Mouse (Mus musculus): ENCODE data around the gene Mpc1.
A peak's percentile ranks its signal among the peaks of the same experiment; 100 is the strongest.
"Not testable (repeated sequence)": the region's sequence is repeated elsewhere in the genome, so short reads cannot be mapped to it uniquely, and the experiment has no call there.

Mpc1 gene

DNA sequence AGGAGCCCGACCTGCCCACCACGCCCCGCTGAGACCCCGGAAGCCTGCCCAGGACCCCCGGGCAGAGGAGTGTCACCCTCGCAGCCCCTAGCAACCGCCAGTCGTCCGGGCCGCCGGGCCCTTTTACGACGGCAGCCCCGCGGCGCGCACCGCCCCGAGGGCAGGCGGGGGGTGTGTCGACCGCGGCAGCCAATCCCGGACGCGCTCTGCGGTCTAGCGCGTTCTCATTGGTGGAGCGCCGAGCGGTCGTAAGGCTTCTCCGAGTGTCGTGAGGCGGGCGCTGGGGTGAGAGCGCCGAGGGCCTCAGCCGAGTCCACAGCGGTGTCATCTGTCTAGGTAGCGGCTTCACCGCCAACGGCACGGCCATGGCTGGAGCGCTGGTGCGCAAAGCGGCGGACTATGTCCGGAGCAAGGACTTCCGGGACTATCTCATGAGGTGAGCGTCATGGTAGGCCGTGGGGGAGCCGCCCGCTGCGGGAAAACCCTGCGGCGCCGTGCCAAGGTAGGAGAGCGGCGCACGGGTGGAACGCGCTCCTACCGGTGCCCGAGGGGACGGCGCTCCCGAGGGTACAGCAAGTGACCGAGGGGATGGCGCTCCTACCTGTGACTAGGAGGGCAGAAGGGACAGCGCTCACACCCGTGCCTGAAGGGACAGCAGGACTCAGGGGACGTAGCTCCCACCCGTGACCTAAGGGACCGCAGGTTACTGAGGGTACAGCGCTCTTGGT lies 986 bp downstream of the Mpc1 start:
- DNase-seq, result peak; percentile 97

GRCm38 (mm10) chr17:8284254-8284661 lies 1.6 kb downstream of the Mpc1 start:
- peak; percentile 64 for DNase-seq

DNA sequence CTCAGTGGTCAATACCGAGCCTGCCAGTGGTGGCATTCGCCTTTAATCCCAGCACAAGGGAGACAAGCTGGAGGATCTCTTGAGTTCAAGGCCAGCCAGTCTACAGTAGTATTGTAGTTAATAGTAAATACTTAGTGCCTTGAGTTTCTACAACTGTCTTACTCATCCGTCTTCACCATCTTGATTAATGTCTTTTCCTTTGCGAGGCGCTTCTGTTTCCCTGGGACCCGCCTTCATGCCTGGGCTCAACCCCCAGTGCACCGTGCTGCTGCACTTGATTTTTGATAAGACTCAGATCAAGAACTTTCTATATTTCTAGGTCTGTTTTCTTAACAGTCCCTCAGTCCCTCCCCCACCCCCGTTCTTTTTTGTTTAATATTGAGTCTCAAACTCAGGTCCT lies 2.4 kb downstream of the Mpc1 start:
- DNase-seq, result no peak

GRCm38 (mm10) chr17:8286987-8287386 lies 4.3 kb downstream of the Mpc1 start:
- no peak for DNase-seq

DNA sequence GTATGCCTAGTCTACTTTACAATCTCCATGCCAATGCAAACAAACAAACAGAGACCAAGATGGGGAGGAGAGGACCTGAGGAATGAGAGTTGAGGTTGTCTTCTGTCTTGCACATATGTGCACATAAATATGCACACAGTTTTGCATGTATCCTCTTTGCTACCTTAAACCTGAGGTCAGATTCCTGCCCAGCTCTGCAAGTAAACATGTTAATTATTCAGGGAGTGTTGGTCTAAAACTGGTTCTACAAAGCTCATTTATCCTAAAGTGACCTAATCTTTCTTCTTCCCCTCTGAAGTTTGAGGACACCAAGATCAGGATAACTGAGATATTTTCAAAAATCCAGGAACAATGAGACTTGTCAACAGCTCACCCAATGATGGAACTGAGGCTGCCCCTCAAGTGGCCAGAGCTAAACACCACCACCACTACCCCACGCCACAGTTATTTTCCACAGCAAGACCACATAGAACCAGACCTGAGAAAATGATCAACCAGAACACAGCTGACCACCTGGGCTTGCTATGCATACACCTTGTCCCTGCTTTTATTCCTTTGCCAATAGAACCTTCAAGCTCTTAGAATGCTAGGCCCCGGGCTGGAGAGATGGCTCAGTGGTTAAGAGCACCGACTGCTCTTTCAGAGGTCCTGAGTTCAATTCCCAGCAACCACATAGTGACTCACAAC lies 7.4 kb downstream of the Mpc1 start:
- peak; percentile 26 for DNase-seq

DNA sequence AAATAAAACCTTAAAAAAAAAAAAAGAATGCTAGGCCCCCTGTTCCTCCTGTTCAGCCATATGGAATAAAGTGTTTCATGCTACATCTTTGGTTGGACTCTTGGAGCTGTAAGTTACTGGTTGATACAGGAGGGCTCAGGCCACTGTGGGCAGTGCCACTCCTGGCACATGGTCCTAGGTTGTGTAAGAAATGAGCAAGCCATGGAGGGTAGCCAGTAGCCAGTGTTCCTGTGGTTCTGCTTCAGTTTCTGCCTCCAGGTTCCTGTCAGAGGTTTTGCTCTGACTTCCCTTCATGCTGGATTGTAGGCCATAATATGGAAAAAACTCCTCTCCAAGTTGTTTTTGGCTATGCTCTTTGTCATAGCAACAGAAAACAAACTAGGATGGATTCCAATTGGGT lies 8.0 kb downstream of the Mpc1 start:
- no peak for DNase-seq

- no peak for DNase-seq
Measured at GRCm38 (mm10) chr17:8295825-8296224, 13.1 kb downstream of the Mpc1 start.

- DNase-seq, result no peak
Measured at GRCm38 (mm10) chr17:8296313-8296844, 13.7 kb downstream of the Mpc1 start.

GRCm38 (mm10) chr17:8297746-8298145 lies 15.0 kb downstream of the Mpc1 start:
- no peak for DNase-seq

DNA sequence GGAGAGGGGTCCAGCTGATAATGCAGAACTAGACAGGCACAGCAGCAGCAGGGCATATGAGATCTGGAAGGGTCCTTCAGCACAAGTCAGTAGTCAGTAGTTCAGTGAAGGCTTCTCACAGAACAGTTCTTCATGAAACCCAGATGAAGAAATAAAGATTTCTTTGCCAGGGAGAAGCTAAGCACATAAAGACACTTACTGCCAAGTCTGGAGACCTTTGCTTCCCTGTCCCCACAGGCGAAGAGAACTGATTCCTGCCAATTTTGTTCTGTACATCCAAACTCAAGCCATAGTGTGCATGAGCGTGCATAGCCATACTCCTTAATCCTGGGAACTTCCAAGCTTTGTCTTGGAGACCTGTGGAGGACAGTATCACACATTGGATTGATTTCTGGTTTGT lies 15.6 kb downstream of the Mpc1 start:
- DNase-seq, result no peak

DNA sequence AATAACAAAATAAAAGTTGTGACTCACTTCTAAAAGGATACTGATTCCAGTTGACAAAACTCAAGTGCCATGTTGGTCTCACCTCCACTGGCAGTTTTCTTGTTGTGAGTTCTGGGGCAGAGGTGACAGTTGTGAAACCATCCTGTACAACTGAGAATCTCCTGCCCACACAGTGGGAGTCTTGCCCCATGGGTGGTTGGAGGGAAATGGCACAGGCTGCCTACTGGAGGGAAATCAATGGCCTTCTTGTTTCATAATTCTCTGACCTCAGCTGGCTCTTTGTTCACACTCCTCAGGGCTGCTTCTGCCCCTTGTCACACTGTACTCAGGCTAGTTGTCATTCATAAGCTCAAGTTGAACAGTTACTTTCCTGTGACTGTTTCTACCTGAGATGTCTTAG lies 16.8 kb downstream of the Mpc1 start:
- DNase-seq, result no peak

DNA sequence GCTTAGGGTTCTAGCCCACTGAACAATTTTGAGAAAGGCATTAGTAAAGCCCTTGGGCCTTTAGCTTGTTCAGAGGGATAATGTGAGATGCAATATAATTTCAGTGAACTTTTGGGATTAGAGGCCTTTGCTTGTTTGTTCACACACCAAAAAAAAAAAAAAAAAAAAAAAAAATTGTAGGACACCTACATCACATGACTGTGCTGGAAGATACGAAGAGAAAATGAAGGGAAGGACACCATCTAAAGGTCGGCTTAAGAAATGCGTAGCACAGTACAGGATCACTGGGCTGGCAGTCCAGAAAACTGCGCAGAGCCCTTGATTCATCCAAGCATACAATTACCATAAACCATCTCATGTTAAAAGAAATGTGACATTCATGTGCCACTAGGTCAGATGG lies 18.8 kb downstream of the Mpc1 start:
- DNase-seq, result no peak

DNA sequence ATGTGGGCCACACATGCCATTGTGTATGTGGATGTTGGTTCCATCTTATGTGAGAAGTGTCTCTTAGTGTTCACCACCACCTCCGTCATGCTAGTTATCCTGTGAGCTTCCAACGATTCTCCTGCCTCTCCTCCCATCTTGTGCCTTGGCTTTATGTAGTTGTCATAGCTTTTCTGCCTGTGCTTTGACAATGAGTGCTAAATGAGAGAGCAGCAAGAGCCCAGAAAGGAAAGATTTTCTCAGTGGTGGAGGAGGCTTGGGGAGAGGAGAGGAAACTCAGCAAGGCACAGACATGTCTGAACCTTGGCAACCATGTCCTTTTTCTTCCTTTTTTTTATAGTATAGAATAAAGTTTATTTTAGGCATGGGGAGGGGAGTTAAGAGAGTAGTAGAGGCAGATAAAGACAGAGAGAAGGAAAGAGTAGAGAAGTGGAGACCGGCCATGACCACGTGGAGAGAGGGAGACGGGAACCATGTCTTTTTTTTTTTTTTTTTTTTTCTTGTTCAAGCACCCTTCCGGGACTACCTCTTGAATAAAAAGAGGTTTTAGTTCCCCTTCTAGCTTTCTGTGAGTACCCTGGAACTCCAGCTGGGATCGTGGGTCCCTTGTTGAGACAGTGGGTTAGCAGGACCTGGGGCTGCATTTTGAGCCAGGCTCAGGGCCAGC lies 20.2 kb downstream of the Mpc1 start:
- DNase-seq, result no peak

- DNase-seq, result no peak
Measured at GRCm38 (mm10) chr17:8303671-8304070, 21.0 kb downstream of the Mpc1 start.

DNA sequence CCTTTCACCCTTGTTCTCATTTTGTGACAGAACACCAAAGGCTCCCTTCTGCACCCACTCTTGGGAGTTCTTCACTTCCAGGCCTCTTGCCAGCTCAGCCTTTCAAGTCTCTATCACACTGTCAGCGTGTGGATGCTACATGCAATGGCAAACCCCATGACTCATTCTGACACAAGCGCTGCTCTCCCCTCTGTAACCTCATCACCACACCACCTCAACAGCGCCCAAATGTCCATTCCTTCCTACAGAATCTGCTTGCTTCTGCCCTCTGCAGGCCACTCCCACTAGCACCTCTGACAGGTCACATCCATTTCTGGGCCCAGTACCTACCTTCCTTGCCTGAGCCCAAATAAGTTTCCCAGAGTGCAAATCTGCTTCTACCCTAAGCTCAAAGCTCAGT lies 23.1 kb downstream of the Mpc1 start:
- DNase-seq, result peak; percentile 30

DNA sequence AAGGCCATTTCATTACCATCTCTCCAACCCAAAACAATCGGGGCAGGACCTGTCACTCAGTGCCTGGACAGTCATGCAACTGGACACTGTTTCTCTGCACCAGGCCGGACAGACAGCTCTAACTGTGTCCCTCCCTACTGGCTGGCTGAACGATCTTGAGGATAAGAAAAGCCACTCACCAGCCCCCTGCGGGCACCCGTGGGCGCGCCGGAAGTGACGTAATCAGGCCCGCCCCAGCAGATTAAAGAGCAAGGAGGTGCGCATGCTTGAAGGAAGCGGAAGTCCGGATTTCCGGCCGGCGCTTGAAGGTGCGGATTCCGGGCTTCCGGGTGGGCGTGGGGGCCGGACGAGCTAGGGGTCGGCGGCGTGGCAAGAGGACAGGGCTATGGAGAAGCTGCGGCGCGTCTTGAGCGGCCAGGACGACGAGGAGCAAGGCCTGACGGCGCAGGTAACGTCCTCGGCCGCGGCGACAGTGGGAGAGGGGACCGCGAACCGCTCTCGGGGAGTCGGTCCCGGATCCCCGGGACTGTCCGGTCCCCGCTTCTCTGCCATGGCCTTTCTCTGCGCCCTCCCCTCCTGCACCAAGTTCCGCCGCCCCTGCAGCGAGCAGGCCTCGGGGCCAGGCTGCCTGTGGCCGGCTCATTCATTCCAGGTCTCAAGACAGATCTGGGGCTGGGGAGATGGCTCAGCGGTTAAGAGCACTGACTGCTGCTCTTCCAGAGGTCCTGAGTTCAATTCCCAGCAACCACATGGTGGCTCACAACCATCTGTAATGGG lies 28.3 kb downstream of the Mpc1 start, which contains the start of gene Sft2d1:
Sft2d1 (plus strand) TSS at position 265 of the 777 bp plus-strand sequence.
- peak; percentile 98 for DNase-seq

GRCm38 (mm10) chr17:8311751-8312150 lies 29.0 kb downstream of the Mpc1 start:
- no peak for DNase-seq

DNA sequence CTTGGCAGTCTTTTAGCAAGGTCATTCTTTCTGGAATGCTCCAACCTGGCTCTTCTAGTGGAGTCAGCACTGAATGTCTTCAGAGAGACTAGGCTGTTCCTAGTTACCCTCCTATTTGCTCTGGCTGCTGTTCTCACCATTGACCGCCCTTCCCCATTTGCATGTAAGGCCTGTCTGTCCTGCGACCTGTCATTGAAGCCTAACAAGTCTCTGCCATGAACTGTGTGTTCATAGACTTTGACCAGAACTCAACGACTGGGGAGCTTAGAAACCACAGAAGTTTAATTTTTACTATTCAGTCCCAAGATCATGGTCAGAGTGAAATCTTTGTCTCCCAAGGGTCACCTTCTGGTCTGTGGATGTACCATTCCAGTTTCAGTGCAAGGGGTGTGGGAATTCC lies 31.3 kb downstream of the Mpc1 start:
- no peak for DNase-seq

GRCm38 (mm10) chr17:8316251-8316650 lies 33.5 kb downstream of the Mpc1 start:
- DNase-seq, result no peak

- not testable (repeated sequence) for DNase-seq
Measured at GRCm38 (mm10) chr17:8326877-8327276, 44.2 kb downstream of the Mpc1 start.

DNA sequence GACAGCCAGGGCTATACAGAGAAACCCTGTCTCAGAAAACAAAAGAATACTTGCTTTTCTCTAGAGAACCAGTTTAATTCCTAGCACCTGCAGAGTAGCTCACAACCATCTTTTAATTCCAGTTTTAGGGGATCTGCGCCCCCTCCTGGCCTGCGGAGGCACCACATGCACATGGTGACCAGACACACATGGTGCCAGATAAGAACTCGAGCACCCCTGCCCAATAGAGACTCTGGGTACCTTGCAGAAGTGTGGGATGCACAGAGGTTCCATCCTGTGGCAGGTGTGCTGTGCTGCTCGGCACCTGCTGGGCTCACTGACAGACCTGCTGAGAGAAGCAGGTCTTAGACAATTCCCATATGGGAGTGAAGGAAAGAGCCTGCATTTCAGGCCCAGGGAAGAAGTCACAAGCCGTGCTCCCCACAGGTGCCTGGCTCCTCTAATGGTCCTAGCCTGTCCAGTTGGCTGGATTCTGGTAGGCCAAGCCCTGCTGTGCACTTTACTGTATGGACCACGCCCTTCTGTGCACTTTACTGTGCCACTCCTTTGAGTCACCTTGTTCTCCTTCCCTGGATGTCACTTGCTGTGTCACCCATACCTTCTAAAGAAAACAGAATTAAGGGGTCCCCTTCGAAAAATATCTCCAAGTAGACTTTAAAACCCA lies 45.9 kb downstream of the Mpc1 start:
- DNase-seq, result peak; percentile 24

GRCm38 (mm10) chr17:8330602-8331001 lies 47.9 kb downstream of the Mpc1 start:
- no peak for DNase-seq
